Mouse (Mus musculus) stomach, embryonic 16.5 days (tissue): Measurements from ENCODE around the gene Pros1. TPM values are rescaled to one million over a fixed set of nuclear protein-coding genes. Genes with fewer than 3 reads are reported as not detected.

Experiments used
- ATAC-seq: fragments of 200-750 bp; cut with Nextera tagmentation; 2 replicates; pipeline ENCODE4 v1.8.0; 2017; ENCODE audit warnings: moderate number of reproducible peaks, moderate TSS enrichment; ENCODE audit not compliant: insufficient read depth, low FRiP score
- H3K27ac ChIP-seq: fragments of 300-500 bp; sonication (generic); 2 replicates; pipeline ENCODE4 v1.5.1; 2014; ENCODE audit warnings: low read length
- H3K27me3 ChIP-seq: fragments of 300-500 bp; sonication (generic); 2 replicates; pipeline ENCODE4 v1.6.1; 2014; ENCODE audit warnings: low read length, control low read depth, mixed read lengths; ENCODE audit not compliant: control insufficient read depth, insufficient read depth
- H3K36me3 ChIP-seq: fragments of 300-500 bp; sonication (generic); 2 replicates; pipeline ENCODE4 v1.6.1; 2014; ENCODE audit warnings: low read length; ENCODE audit not compliant: control insufficient read depth, insufficient read depth
- H3K4me1 ChIP-seq: fragments of 300-500 bp; sonication (generic); 2 replicates; pipeline ENCODE4 v1.6.1; 2014; ENCODE audit warnings: low read length, control low read depth, mixed read lengths; ENCODE audit not compliant: control insufficient read depth, insufficient read depth
- H3K4me2 ChIP-seq: fragments of 300-500 bp; sonication (generic); 2 replicates; pipeline ENCODE4 v1.6.1; 2014; ENCODE audit warnings: low read depth, low read length, mixed read lengths
- H3K4me3 ChIP-seq: fragments of 300-500 bp; sonication (generic); replicated peaks from 2 replicates; pipeline ENCODE4 v1.5.1; 2014; ENCODE audit warnings: mild to moderate bottlenecking, low read length
- H3K9ac ChIP-seq: fragments of 300-500 bp; sonication (generic); 2 replicates; pipeline ENCODE4 v1.6.1; 2014; ENCODE audit warnings: low read length
- H3K9me3 ChIP-seq: fragments of 300-500 bp; sonication (generic); replicated peaks from 2 replicates; pipeline ENCODE4 v1.6.1; 2016; ENCODE audit warnings: low read length, control low read depth; ENCODE audit not compliant: control insufficient read depth
- WGBS: fragments of 180-500 bp; shearing (Covaris S2); extraction: QIAGEN DNeasy Blood & Tissue Kit; methylation state at CpG from one replicate; pipeline ENCODE4 v1.1.7; 2014; 5-methylcytosine and 5-hydroxymethylcytosine counted together
- polyA plus RNA-seq: library from polyadenylated mRNA; unstranded; fragments of >200 nt; fragmentation: Nextera tagmentation; extraction: Ambion mirVana; gene quantifications from 2 replicates; pipeline ENCODE4 v1.2.1, GENCODE M21; 2015

The Pros1 gene
- polyA plus RNA-seq, result 42.8 and 43.9 TPM in 2 replicates

GRCm38 (mm10) chr16:62854191-62855068 is at the start of gene Pros1:
TSS of gene Pros1 (plus strand) at chr16:62854307.
- H3K9ac ChIP-seq, result peak within 1 kb of the TSS; percentile 81
- peak within 1 kb of the TSS; percentile 74 for H3K27ac ChIP-seq
- peak within 1 kb of the TSS; percentile 80 for H3K4me2 ChIP-seq
- H3K36me3 ChIP-seq, result no peaks in the 10 kb centered on the region
- H3K4me3 ChIP-seq, result peak within 1 kb of the TSS; percentile 69
- no peaks in the 10 kb centered on the region for H3K9me3 ChIP-seq
- WGBS, result 4% methylated on average over 40 of the region's 42 CpGs
- ATAC-seq, result peak; percentile 93
- H3K27me3 ChIP-seq, result 0 out of 2 replicates have a peak, but pooled peaks cover 3% of the 10 kb centered on the region
- H3K4me1 ChIP-seq, result peaks cover 4% of the 10 kb centered on the region; the same call in 1 of the 2 replicates

GRCm38 (mm10) chr16:62804621-62805020 is 49.5 kb upstream of the Pros1 start:
- 0 out of 2 replicates have a peak, but pooled peaks cover 6% of the 10 kb centered on the region for H3K36me3 ChIP-seq
- no peaks in the 10 kb centered on the region for H3K4me1 ChIP-seq
- no peak overlapping the region for H3K4me2 ChIP-seq
- no peak overlapping the region for H3K27ac ChIP-seq
- ATAC-seq, result no peak
- WGBS, result 92% methylated on average over 3 of the region's 3 CpGs
- no peaks in the 10 kb centered on the region for H3K27me3 ChIP-seq
- H3K9me3 ChIP-seq, result no peaks in the 10 kb centered on the region
- H3K4me3 ChIP-seq, result no peak overlapping the region
- H3K9ac ChIP-seq, result no peak overlapping the region

GRCm38 (mm10) chr16:62807249-62807979 is 46.7 kb upstream of the Pros1 start:
- Histone ChIP-seq H3K9me3 (no peaks in the 10 kb centered on the region), H3K4me1 (no peaks in the 10 kb centered on the region), H3K9ac (peak overlapping the region; percentile 39; the same call in 1 of the 2 replicates), H3K27me3 (no peaks in the 10 kb centered on the region), H3K27ac (peak overlapping the region; percentile 49; the same call in 1 of the 2 replicates), H3K36me3 (0 out of 2 replicates have a peak, but pooled peaks cover 6% of the 10 kb centered on the region), H3K4me2 (no peak overlapping the region), H3K4me3 (no peak overlapping the region)
- 54% methylated on average over 8 of the region's 8 CpGs for whole genome bisulfite sequencing
- ATAC-seq, result peak; percentile 90

- H3K4me2 ChIP-seq, result no peak overlapping the region
- H3K4me1 ChIP-seq, result no peaks in the 10 kb centered on the region
- H3K36me3 ChIP-seq, result no peaks in the 10 kb centered on the region
- H3K4me3 ChIP-seq, result no peak overlapping the region
- 81% methylated on average over 4 of the region's 4 CpGs for WGBS
- no peak overlapping the region for H3K9ac ChIP-seq
- no peak overlapping the region for H3K27ac ChIP-seq
- H3K9me3 ChIP-seq, result no peaks in the 10 kb centered on the region
- ATAC-seq, result no peak
- no peaks in the 10 kb centered on the region for H3K27me3 ChIP-seq
These were observed 43.3 kb upstream of the Pros1 start for GRCm38 (mm10) chr16:62810855-62811254.

GRCm38 (mm10) chr16:62813790-62814189 is 40.3 kb upstream of the Pros1 start:
- Histone ChIP-seq H3K9me3 (no peaks in the 10 kb centered on the region), H3K36me3 (no peaks in the 10 kb centered on the region), H3K27me3 (no peaks in the 10 kb centered on the region), H3K4me3 (no peak overlapping the region), H3K27ac (peak overlapping the region; percentile 28; the same call in 1 of the 2 replicates), H3K4me1 (peaks cover 3% of the 10 kb centered on the region; the same call in 1 of the 2 replicates), H3K9ac (no peak overlapping the region), H3K4me2 (no peak overlapping the region)
- no peak for ATAC-seq
- 70% methylated on average over 5 of the region's 5 CpGs for WGBS

- H3K4me2 ChIP-seq, result peak within 1 kb of the TSS; percentile 22; the same call in 1 of the 2 replicates
- H3K4me1 ChIP-seq, result peaks cover 3% of the 10 kb centered on the region; the same call in 1 of the 2 replicates
- WGBS, result 30% methylated on average over 5 of the region's 5 CpGs
- no peaks in the 10 kb centered on the region for H3K9me3 ChIP-seq
- H3K27ac ChIP-seq, result peak within 1 kb of the TSS; percentile 79
- ATAC-seq, result peak; percentile 93
- no peak within 1 kb of the TSS; the same call in 1 of the 2 replicates for H3K9ac ChIP-seq
- H3K4me3 ChIP-seq, result peak within 1 kb of the TSS; percentile 33
- no peaks in the 10 kb centered on the region for H3K27me3 ChIP-seq
- no peaks in the 10 kb centered on the region for H3K36me3 ChIP-seq
These were observed 39.6 kb upstream of the Pros1 start, which contains the start of gene Stx19 for GRCm38 (mm10) chr16:62814491-62814890. TSS of gene Stx19 (plus strand) at chr16:62814676.

- H3K9ac ChIP-seq, result no peak overlapping the region
- no peak overlapping the region for H3K4me2 ChIP-seq
- H3K27me3 ChIP-seq, result no peaks in the 10 kb centered on the region
- H3K4me1 ChIP-seq, result no peaks in the 10 kb centered on the region
- H3K36me3 ChIP-seq, result no peaks in the 10 kb centered on the region
- no peak overlapping the region for H3K4me3 ChIP-seq
- H3K27ac ChIP-seq, result no peak overlapping the region
- ATAC-seq, result no peak
- WGBS, result 94% methylated on average over 6 of the region's 6 CpGs
- no peaks in the 10 kb centered on the region for H3K9me3 ChIP-seq
These were observed 31.6 kb upstream of the Pros1 start for GRCm38 (mm10) chr16:62822472-62822871.

- H3K4me1 ChIP-seq, result no peaks in the 10 kb centered on the region
These were observed 27.7 kb upstream of the Pros1 start for GRCm38 (mm10) chr16:62826156-62827001.

More at GRCm38 (mm10) chr16:62826156-62827001, 27.7 kb upstream of the Pros1 start:
- Histone ChIP-seq H3K9ac (no peak overlapping the region), H3K4me2 (no peak overlapping the region), H3K27me3 (no peaks in the 10 kb centered on the region), H3K9me3 (no peaks in the 10 kb centered on the region), H3K36me3 (no peaks in the 10 kb centered on the region), H3K27ac (no peak overlapping the region), H3K4me3 (no peak overlapping the region)
- WGBS, result 71% methylated on average over 12 of the region's 12 CpGs
- ATAC-seq, result no peak
